Mouse (Mus musculus) E14TG2a.4 (cell line): ENCODE measurements around the gene Rap1gap.

Experiments
- CTCF ChIP-seq: conservative IDR thresholded peaks from 2 replicates; pipeline ENCODE4 v1.5.1; 2014; ENCODE audit warnings: low read length
- NANOG ChIP-seq: IDR thresholded peaks from 2 replicates; pipeline ENCODE4 v1.6.1; 2014; ENCODE audit warnings: borderline replicate concordance, low read length, mixed read lengths
- POU5F1 ChIP-seq: IDR thresholded peaks from 2 replicates; pipeline ENCODE4 v1.6.1; 2014; ENCODE audit warnings: low read length, borderline replicate concordance

- no peak for TF ChIP-seq CTCF
- TF ChIP-seq POU5F1 = no peak
- no peak for TF ChIP-seq NANOG
These were observed 68.4 kb downstream of the Rap1gap start for GRCm38 (mm10) chr4:137732962-137733361.
